Mouse (Mus musculus): ENCODE measurements at regions not wholly inside any gene's neighbourhood (a gene's known extent, or its start where the extent isn't known, plus 50 kb on each side); places are given as distances from the start of the nearest gene placed in this dataset.

- no peaks in the 10 kb centered on the region for H3K4me1 ChIP-seq (ENCODE audit: insufficient read depth, low read length)
- H3K36me3 ChIP-seq (ENCODE audit: insufficient read depth, low read length): no peaks in the 10 kb centered on the region
- no peaks in the 10 kb centered on the region for H3K9me3 ChIP-seq (ENCODE audit: low read length)
- no peak for ATAC-seq (ENCODE audit: low FRiP score, low TSS enrichment)
- no peak overlapping the region for H3K4me3 ChIP-seq (ENCODE audit: low read length)
- H3K27ac ChIP-seq (ENCODE audit: low read length): no peak overlapping the region
- WGBS: 89% methylated on average over 9 of the region's 9 CpGs
- no peak overlapping the region for H3K9ac ChIP-seq (replicated peaks; ENCODE audit: low read length)
- H3K27me3 ChIP-seq (ENCODE audit: insufficient read depth, low read length): no peaks in the 10 kb centered on the region
- no peak overlapping the region for H3K4me2 ChIP-seq (replicated peaks; ENCODE audit: low read depth, low read length)
Measured at GRCm38 (mm10) chr8:92732229-92732628, 58.1 kb downstream of the Irx6 start.

DNA sequence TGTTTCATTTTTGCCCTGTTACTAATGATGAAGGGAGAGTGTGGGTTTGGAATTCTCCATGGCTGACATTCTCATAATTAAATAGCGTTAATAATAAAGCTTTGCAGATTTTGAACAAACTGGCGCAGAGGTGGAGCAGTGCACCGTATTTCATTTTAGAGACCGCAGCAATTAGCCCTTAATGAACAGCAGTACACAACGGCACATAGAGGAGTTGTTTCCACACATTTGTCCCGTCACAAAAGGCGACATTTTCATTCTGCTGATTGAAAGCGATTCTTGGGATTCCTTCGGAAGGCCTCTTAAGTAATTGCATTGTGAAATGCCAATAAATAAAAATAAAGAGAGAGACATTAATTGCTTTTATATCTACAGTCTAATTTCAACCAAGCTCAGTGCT, 61.6 kb downstream of the Irx6 start:
- Histone ChIP-seq H3K27ac (ENCODE audit: low read length) (no peak overlapping the region), H3K27me3 (ENCODE audit: insufficient read depth, low read length) (no peaks in the 10 kb centered on the region), H3K4me2 (replicated peaks; ENCODE audit: low read depth, low read length) (no peak overlapping the region), H3K9me3 (ENCODE audit: low read length) (no peaks in the 10 kb centered on the region), H3K4me1 (ENCODE audit: insufficient read depth, low read length) (0 out of 2 replicates have a peak, but pooled peaks cover 5% of the 10 kb centered on the region), H3K9ac (replicated peaks; ENCODE audit: low read length) (no peak overlapping the region), H3K4me3 (ENCODE audit: low read length) (no peak overlapping the region), H3K36me3 (ENCODE audit: insufficient read depth, low read length) (no peaks in the 10 kb centered on the region)
- ATAC-seq (ENCODE audit: low FRiP score, low TSS enrichment): no peak
- 69% methylated on average over 9 of the region's 9 CpGs for WGBS

- Histone ChIP-seq H3K9ac (replicated peaks; ENCODE audit: low read length) (no peak overlapping the region), H3K36me3 (ENCODE audit: insufficient read depth, low read length) (no peaks in the 10 kb centered on the region), H3K27ac (ENCODE audit: low read length) (no peak overlapping the region), H3K4me3 (ENCODE audit: low read length) (no peak overlapping the region), H3K4me1 (ENCODE audit: insufficient read depth, low read length) (0 out of 2 replicates have a peak, but pooled peaks cover 6% of the 10 kb centered on the region), H3K4me2 (replicated peaks; ENCODE audit: low read depth, low read length) (no peak overlapping the region), H3K9me3 (ENCODE audit: low read length) (no peaks in the 10 kb centered on the region), H3K27me3 (ENCODE audit: insufficient read depth, low read length) (no peaks in the 10 kb centered on the region)
- ATAC-seq (ENCODE audit: low FRiP score, low TSS enrichment): no peak
- 38% methylated on average over 1 of the region's 1 CpGs for whole genome bisulfite sequencing
Measured at GRCm38 (mm10) chr8:92738080-92738479, 64.0 kb downstream of the Irx6 start.

- no peak for ATAC-seq (ENCODE audit: low FRiP score, low TSS enrichment)
- Histone ChIP-seq H3K9me3 (ENCODE audit: low read length) (no peaks in the 10 kb centered on the region), H3K9ac (replicated peaks; ENCODE audit: low read length) (no peak overlapping the region), H3K27ac (ENCODE audit: low read length) (peak overlapping the region; percentile 49), H3K4me3 (ENCODE audit: low read length) (no peak overlapping the region), H3K4me2 (replicated peaks; ENCODE audit: low read depth, low read length) (no peak overlapping the region), H3K4me1 (ENCODE audit: insufficient read depth, low read length) (0 out of 2 replicates have a peak, but pooled peaks cover 6% of the 10 kb centered on the region), H3K36me3 (ENCODE audit: insufficient read depth, low read length) (no peaks in the 10 kb centered on the region), H3K27me3 (ENCODE audit: insufficient read depth, low read length) (no peaks in the 10 kb centered on the region)
- 53% methylated on average over 9 of the region's 9 CpGs for WGBS
Measured at GRCm38 (mm10) chr8:92740286-92740808, 66.3 kb downstream of the Irx6 start.

DNA sequence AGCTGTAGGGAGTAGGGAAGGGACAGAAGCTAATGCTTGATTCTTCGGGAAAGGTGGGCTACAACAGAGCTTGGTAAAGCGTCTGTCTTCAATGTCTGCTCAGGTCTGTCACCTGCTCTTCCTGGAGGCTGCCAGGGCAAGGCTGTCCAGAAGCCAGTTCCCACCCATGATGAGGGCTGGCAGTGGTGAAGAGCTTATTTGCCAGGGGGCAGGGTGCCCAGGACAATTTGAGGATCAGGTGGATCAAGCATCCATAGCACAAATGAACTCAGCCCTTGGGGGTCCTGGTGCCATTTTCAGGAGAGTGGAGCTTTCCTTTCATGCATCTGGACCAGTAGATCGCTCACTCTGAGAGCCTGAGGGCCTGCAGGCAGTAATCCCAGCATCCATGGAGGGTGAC, 67.7 kb downstream of the Irx6 start:
- 0 out of 2 replicates have a peak, but pooled peaks cover 6% of the 10 kb centered on the region for H3K4me1 ChIP-seq (ENCODE audit: insufficient read depth, low read length)
- no peak overlapping the region for H3K9ac ChIP-seq (replicated peaks; ENCODE audit: low read length)
- H3K4me3 ChIP-seq (ENCODE audit: low read length): no peak overlapping the region
- H3K9me3 ChIP-seq (ENCODE audit: low read length): no peaks in the 10 kb centered on the region
- H3K36me3 ChIP-seq (ENCODE audit: insufficient read depth, low read length): no peaks in the 10 kb centered on the region
- 90% methylated on average over 3 of the region's 3 CpGs for WGBS
- no peaks in the 10 kb centered on the region for H3K27me3 ChIP-seq (ENCODE audit: insufficient read depth, low read length)
- no peak overlapping the region for H3K27ac ChIP-seq (ENCODE audit: low read length)
- H3K4me2 ChIP-seq (replicated peaks; ENCODE audit: low read depth, low read length): no peak overlapping the region
- ATAC-seq (ENCODE audit: low FRiP score, low TSS enrichment): no peak

- no peak overlapping the region for H3K4me3 ChIP-seq (ENCODE audit: low read length)
- H3K27me3 ChIP-seq (ENCODE audit: insufficient read depth, low read length): no peaks in the 10 kb centered on the region
- no peaks in the 10 kb centered on the region for H3K9me3 ChIP-seq (ENCODE audit: low read length)
- H3K4me1 ChIP-seq (ENCODE audit: insufficient read depth, low read length): 0 out of 2 replicates have a peak, but pooled peaks cover 6% of the 10 kb centered on the region
- WGBS: 48% methylated on average over 12 of the region's 12 CpGs
- peak overlapping the region; percentile 11; the same call in 1 of the 2 replicates for H3K27ac ChIP-seq (ENCODE audit: low read length)
- no peak overlapping the region for H3K9ac ChIP-seq (replicated peaks; ENCODE audit: low read length)
- no peaks in the 10 kb centered on the region for H3K36me3 ChIP-seq (ENCODE audit: insufficient read depth, low read length)
- no peak overlapping the region for H3K4me2 ChIP-seq (replicated peaks; ENCODE audit: low read depth, low read length)
- no peak for ATAC-seq (ENCODE audit: low FRiP score, low TSS enrichment)
Measured at GRCm38 (mm10) chr8:92743108-92743507, 69.0 kb downstream of the Irx6 start.

DNA sequence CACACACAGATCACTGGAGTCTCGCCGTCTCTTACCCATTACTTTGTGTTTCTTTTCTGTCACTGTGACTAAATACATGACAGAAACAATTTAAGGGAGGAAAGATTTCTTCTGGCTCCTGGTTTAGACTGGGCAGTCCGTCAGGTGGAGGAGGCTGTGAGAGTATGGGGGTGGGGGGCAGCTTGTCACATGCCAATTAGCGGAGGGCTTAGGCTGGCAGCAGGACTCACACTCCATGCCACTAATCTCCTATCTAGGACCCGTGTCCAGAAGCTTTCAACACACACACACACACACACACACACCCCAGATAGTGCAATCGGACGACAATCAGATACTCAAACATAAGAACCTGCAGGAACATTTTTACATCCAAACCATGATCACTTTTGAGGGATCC, 73.0 kb downstream of the Irx6 start:
- no peak for ATAC-seq (ENCODE audit: low FRiP score, low TSS enrichment)
- Histone ChIP-seq H3K27ac (ENCODE audit: low read length) (no peak overlapping the region), H3K9me3 (ENCODE audit: low read length) (no peaks in the 10 kb centered on the region), H3K27me3 (ENCODE audit: insufficient read depth, low read length) (no peaks in the 10 kb centered on the region), H3K36me3 (ENCODE audit: insufficient read depth, low read length) (no peaks in the 10 kb centered on the region), H3K4me2 (replicated peaks; ENCODE audit: low read depth, low read length) (no peak overlapping the region), H3K4me1 (ENCODE audit: insufficient read depth, low read length) (no peaks in the 10 kb centered on the region), H3K4me3 (ENCODE audit: low read length) (no peak overlapping the region), H3K9ac (replicated peaks; ENCODE audit: low read length) (no peak overlapping the region)
- 57% methylated on average over 7 of the region's 7 CpGs for WGBS

DNA sequence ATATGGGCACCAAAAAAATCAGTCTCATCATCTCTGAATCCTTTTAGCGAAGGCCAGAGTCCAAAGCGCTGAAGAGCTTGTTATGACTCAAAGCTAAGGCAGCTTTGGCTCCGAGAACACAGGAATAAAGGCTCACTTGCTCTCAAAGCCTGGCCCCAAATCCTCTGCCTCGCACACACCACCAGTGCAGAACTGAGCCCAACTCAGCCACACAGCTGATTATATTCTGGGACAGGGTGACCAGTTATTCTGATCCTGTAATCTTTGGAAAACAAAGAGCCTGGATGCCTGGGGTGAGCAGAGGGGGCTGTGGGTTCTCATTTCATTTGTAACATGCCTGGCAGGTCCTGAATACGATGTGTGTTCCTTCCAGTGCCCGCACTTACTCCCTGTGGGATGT, 73.9 kb downstream of the Irx6 start:
- WGBS: 69% methylated on average over 6 of the region's 6 CpGs
- Histone ChIP-seq H3K4me2 (replicated peaks; ENCODE audit: low read depth, low read length) (no peak overlapping the region), H3K27ac (ENCODE audit: low read length) (no peak overlapping the region), H3K9ac (replicated peaks; ENCODE audit: low read length) (no peak overlapping the region), H3K27me3 (ENCODE audit: insufficient read depth, low read length) (no peaks in the 10 kb centered on the region), H3K9me3 (ENCODE audit: low read length) (no peaks in the 10 kb centered on the region), H3K4me3 (ENCODE audit: low read length) (no peak overlapping the region), H3K36me3 (ENCODE audit: insufficient read depth, low read length) (no peaks in the 10 kb centered on the region), H3K4me1 (ENCODE audit: insufficient read depth, low read length) (no peaks in the 10 kb centered on the region)
- ATAC-seq (ENCODE audit: low FRiP score, low TSS enrichment): no peak

DNA sequence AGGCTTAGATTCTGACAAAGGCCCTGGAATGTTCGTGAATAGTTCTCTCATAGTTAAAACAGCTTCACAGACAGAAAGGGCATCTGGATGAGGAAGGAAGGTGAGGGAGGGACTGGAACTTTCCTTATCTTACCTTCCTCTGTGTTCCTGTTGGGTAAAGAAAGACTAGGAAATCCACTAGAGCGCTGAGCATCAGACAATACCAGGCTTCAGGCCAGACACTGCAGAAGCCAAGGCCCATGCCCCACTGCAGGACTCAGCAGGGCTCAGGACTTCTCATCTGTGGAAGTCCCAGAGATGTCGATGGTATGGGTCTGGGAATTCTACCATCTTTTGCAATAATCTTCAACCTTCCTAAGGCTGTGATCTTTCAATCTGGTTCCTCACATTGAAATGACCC, 67.2 kb upstream of the Mmp2 start:
- H3K4me3 ChIP-seq (ENCODE audit: low read length): no peak overlapping the region
- peaks cover 6% of the 10 kb centered on the region for H3K9me3 ChIP-seq (ENCODE audit: low read length)
- H3K36me3 ChIP-seq (ENCODE audit: insufficient read depth, low read length): no peaks in the 10 kb centered on the region
- peaks cover 14% of the 10 kb centered on the region; the same call in 1 of the 2 replicates for H3K4me1 ChIP-seq (ENCODE audit: insufficient read depth, low read length)
- 87% methylated on average over 3 of the region's 3 CpGs for WGBS
- no peaks in the 10 kb centered on the region for H3K27me3 ChIP-seq (ENCODE audit: insufficient read depth, low read length)
- no peak overlapping the region for H3K9ac ChIP-seq (replicated peaks; ENCODE audit: low read length)
- ATAC-seq (ENCODE audit: low FRiP score, low TSS enrichment): no peak
- no peak overlapping the region for H3K27ac ChIP-seq (ENCODE audit: low read length)
- H3K4me2 ChIP-seq (replicated peaks; ENCODE audit: low read depth, low read length): no peak overlapping the region

DNA sequence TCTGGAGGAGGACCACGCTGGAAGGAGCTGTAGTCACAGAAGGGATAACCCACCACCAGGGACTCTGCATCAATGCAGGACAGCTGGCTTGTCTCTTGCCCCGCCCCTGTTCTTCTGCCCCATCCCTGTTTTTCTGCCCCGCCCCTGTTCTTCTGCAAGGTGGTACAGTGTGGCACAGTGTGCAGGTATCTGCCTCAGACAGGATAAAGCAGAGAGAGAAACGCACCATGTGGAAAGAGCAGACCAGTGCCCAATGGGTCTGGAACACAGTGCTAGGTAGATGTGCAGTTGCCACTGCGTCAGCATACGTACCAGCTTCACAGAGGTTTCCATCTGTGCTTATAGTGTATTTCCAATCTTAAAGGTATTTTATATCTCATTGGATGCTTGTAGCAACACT, 66.2 kb upstream of the Mmp2 start:
- H3K9me3 ChIP-seq (ENCODE audit: low read length): peaks cover 10% of the 10 kb centered on the region
- no peaks in the 10 kb centered on the region for H3K27me3 ChIP-seq (ENCODE audit: insufficient read depth, low read length)
- no peak overlapping the region for H3K27ac ChIP-seq (ENCODE audit: low read length)
- WGBS: 94% methylated on average over 6 of the region's 6 CpGs
- H3K4me3 ChIP-seq (ENCODE audit: low read length): no peak overlapping the region
- H3K4me2 ChIP-seq (replicated peaks; ENCODE audit: low read depth, low read length): no peak overlapping the region
- peaks cover 14% of the 10 kb centered on the region; the same call in 1 of the 2 replicates for H3K4me1 ChIP-seq (ENCODE audit: insufficient read depth, low read length)
- ATAC-seq (ENCODE audit: low FRiP score, low TSS enrichment): no peak
- no peaks in the 10 kb centered on the region for H3K36me3 ChIP-seq (ENCODE audit: insufficient read depth, low read length)
- no peak overlapping the region for H3K9ac ChIP-seq (replicated peaks; ENCODE audit: low read length)

Data from kidney, embryonic 16.5 days (tissue).